ENCODE assay signal across 24 mouse cellular contexts in the genomic region with DNA sequence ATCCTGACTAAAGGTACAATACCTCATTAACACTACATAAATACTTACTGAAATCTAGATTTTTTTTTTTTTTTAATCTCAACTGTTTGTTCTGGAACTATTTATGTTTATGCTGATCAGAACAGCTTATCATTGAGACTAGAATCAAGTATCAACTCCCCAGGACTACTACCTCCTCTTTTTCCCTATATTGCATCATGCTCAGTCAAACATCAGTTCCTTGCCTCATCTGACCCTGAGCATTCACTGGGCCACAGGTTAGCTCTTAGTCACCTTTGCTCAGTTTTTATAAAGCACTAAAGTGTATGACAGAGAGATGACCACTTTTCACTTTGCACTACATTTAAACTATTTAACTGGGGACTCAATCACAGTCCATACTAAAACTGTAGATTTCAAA.
DNase-seq lines count a peak whose midpoint lies in the region; ATAC-seq and TF ChIP-seq lines count a peak whose summit lies in the region.
"Had no signal": no experiment of that assay in that cellular context is flagged by ENCODE, and none has a peak within 500 bp of the region (broad histone marks: within the 10 kb centered on the region; RNA-seq: fewer than 3 reads in every experiment).

No protein-coding gene starts in this region.

- no peak overlapping the region for H3ac ChIP-seq in myocyte (ENCODE audit: control insufficient read depth, insufficient read length)

- 0 out of 2 replicates have a peak, but pooled peaks have one; percentile 46 for ATAC-seq in intestine, embryonic 16.5 days
- no peak for ATAC-seq in intestine, embryonic 15.5 days
- ATAC-seq in liver, embryonic 16.5 days (ENCODE audit: low read depth) = peak; percentile 62; the same call in 1 of the 2 replicates
- ATAC-seq in liver, embryonic 12.5 days = no peak
- no peak for ATAC-seq in hindbrain, embryonic 16.5 days
- ATAC-seq: activated CD4-positive, CD25-positive, alpha-beta regulatory T cell, adult 4 months; CD4-positive, CD25-positive, alpha-beta regulatory T cell, adult 4 months; forebrain, embryonic 13.5 days; forebrain, embryonic 16.5 days; hindbrain, postnatal 0 days had no signal

- H3K4me2 ChIP-seq in intestine, embryonic 16.5 days (ENCODE audit: low read depth, low read length) = no peak overlapping the region
- H3K4me2 ChIP-seq in intestine, embryonic 15.5 days (replicated peaks) = no peak overlapping the region
- H3K4me2 ChIP-seq in liver, embryonic 16.5 days (ENCODE audit: low read depth, low read length) = no peak overlapping the region
- H3K4me2 ChIP-seq in liver, embryonic 12.5 days = no peak overlapping the region
- H3K4me2 ChIP-seq in myocyte (ENCODE audit: low read depth) = no peak overlapping the region
- H3K4me2 ChIP-seq in hindbrain, embryonic 16.5 days (ENCODE audit: low read length) = no peak overlapping the region
- H3K4me2 ChIP-seq: forebrain, embryonic 13.5 days; heart, embryonic 11.5 days; hindbrain, embryonic 12.5 days had no signal

- H3K79me2 ChIP-seq in MEL (ENCODE audit: control insufficient read depth, insufficient read depth, low read length, poor library complexity) (no peaks in the 10 kb centered on the region), myocyte (ENCODE audit: control insufficient read depth, insufficient read depth) (no peaks in the 10 kb centered on the region)

- H3K9ac ChIP-seq in intestine, embryonic 16.5 days (ENCODE audit: low read depth, low read length) = no peak overlapping the region
- no peak overlapping the region for H3K9ac ChIP-seq in intestine, embryonic 15.5 days
- H3K9ac ChIP-seq in liver, embryonic 16.5 days (ENCODE audit: low read depth, low read length) = no peak overlapping the region
- no peak overlapping the region for H3K9ac ChIP-seq in liver, embryonic 12.5 days
- no peak overlapping the region for H3K9ac ChIP-seq in MEL (ENCODE audit: control insufficient read depth, low read depth, low read length, poor library complexity, severe bottlenecking)
- no peak overlapping the region for H3K9ac ChIP-seq in hindbrain, embryonic 16.5 days (ENCODE audit: low read depth, low read length)
- H3K9ac ChIP-seq: forebrain, embryonic 13.5 days; hindbrain, embryonic 12.5 days had no signal

- no peak for TF ChIP-seq RAD21 in MEL (IDR thresholded peaks at IDR 0.05; ENCODE audit: low read depth, low read length)

- TF ChIP-seq EP300 in MEL (IDR thresholded peaks at IDR 0.05; ENCODE audit: low read depth in 1 of 2, low read length in 2 of 2) = peak in 1 of 2 experiments; percentile 73; a peak in 1 of 4 replicates

- TF ChIP-seq POLR2A in MEL (IDR thresholded peaks at IDR 0.05; ENCODE audit: control insufficient read depth in 1 of 2, insufficient read depth in 1 of 2, low read depth in 1 of 2, low read length in 2 of 2, poor library complexity in 1 of 2) (no peak), myocyte (IDR thresholded peaks at IDR 0.05; ENCODE audit: insufficient read length, low read depth) (no peak)

- no peaks in the 10 kb centered on the region for H3K4me1 ChIP-seq in intestine, embryonic 16.5 days (ENCODE audit: control insufficient read depth, insufficient read depth, low read length)
- H3K4me1 ChIP-seq in intestine, embryonic 15.5 days (replicated peaks) = no peaks in the 10 kb centered on the region
- H3K4me1 ChIP-seq in liver, embryonic 16.5 days (ENCODE audit: control insufficient read depth, low read depth, low read length) = no peaks in the 10 kb centered on the region
- H3K4me1 ChIP-seq in liver, embryonic 12.5 days = no peaks in the 10 kb centered on the region
- peaks cover 2 to 6% of the 10 kb centered on the region in 2 experiments; a peak in 3 of 4 replicates for H3K4me1 ChIP-seq in MEL (ENCODE audit: control insufficient read depth in 1 of 2, insufficient read depth in 2 of 2, low read length in 2 of 2)
- no peaks in the 10 kb centered on the region for H3K4me1 ChIP-seq in hindbrain, embryonic 16.5 days (ENCODE audit: control insufficient read depth, insufficient read depth, low read depth, low read length)
- H3K4me1 ChIP-seq: forebrain, embryonic 10.5 days; forebrain, embryonic 13.5 days; hindbrain, embryonic 12.5 days had no signal

- no peak for TF ChIP-seq CTCF in MEL (IDR thresholded peaks at IDR 0.05 in 2 of 3, conservative IDR thresholded peaks at IDR 0.05 in 1 of 3; ENCODE audit: control insufficient read depth in 1 of 3, insufficient read depth in 1 of 3, low read depth in 2 of 3, low read length in 3 of 3, poor library complexity in 1 of 3, severe bottlenecking in 1 of 3)

- H3K27ac ChIP-seq in intestine, embryonic 16.5 days (ENCODE audit: low read length) = no peak overlapping the region
- no peak overlapping the region for H3K27ac ChIP-seq in intestine, embryonic 15.5 days
- no peak overlapping the region for H3K27ac ChIP-seq in liver, embryonic 16.5 days (ENCODE audit: low read length)
- H3K27ac ChIP-seq in liver, embryonic 12.5 days = no peak overlapping the region
- H3K27ac ChIP-seq in MEL (ENCODE audit: control insufficient read depth, low read depth, low read length) = no peak overlapping the region; the same call in 1 of the 2 replicates
- no peak overlapping the region for H3K27ac ChIP-seq in hindbrain, embryonic 16.5 days (ENCODE audit: low read depth, low read length)
- H3K27ac ChIP-seq: forebrain, embryonic 10.5 days; forebrain, embryonic 13.5 days; hindbrain, embryonic 12.5 days; hindbrain, postnatal 0 days had no signal

- no peaks in the 10 kb centered on the region for H3K36me3 ChIP-seq in intestine, embryonic 16.5 days (ENCODE audit: control insufficient read depth, insufficient read depth, low read length)
- no peaks in the 10 kb centered on the region for H3K36me3 ChIP-seq in intestine, embryonic 15.5 days
- H3K36me3 ChIP-seq in liver, embryonic 16.5 days (ENCODE audit: control insufficient read depth, insufficient read depth) = peaks cover 2% of the 10 kb centered on the region; the same call in 1 of the 2 replicates
- peaks cover 7% of the 10 kb centered on the region; the same call in 1 of the 2 replicates for H3K36me3 ChIP-seq in liver, embryonic 12.5 days
- H3K36me3 ChIP-seq in MEL (ENCODE audit: control insufficient read depth in 1 of 2, insufficient read depth in 2 of 2, low read length in 2 of 2) = peaks cover 5% of the 10 kb centered on the region in 2 experiments
- no peaks in the 10 kb centered on the region for H3K36me3 ChIP-seq in myocyte (ENCODE audit: control insufficient read depth, insufficient read depth)
- H3K36me3 ChIP-seq in hindbrain, embryonic 16.5 days (ENCODE audit: control insufficient read depth, insufficient read depth, low read length) = peaks cover 6% of the 10 kb centered on the region; the same call in 1 of the 2 replicates

- no peaks in the 10 kb centered on the region for H3K9me3 ChIP-seq in intestine, embryonic 16.5 days (ENCODE audit: control insufficient read depth, low read length)
- H3K9me3 ChIP-seq in intestine, embryonic 15.5 days = no peaks in the 10 kb centered on the region
- H3K9me3 ChIP-seq in liver, embryonic 16.5 days (replicated peaks; ENCODE audit: control insufficient read depth, low read length) = no peaks in the 10 kb centered on the region
- H3K9me3 ChIP-seq in liver, embryonic 12.5 days (replicated peaks) = no peaks in the 10 kb centered on the region
- H3K9me3 ChIP-seq in MEL (replicated peaks; ENCODE audit: insufficient read depth, low read length) = no peaks in the 10 kb centered on the region
- H3K9me3 ChIP-seq in hindbrain, embryonic 16.5 days (ENCODE audit: control insufficient read depth, low read length) = no peaks in the 10 kb centered on the region
- H3K9me3 ChIP-seq: forebrain, embryonic 10.5 days; forebrain, embryonic 13.5 days; hindbrain, embryonic 12.5 days had no signal

- H3K4me3 ChIP-seq in intestine, embryonic 16.5 days (ENCODE audit: low read length) = no peak overlapping the region
- H3K4me3 ChIP-seq in intestine, embryonic 15.5 days (replicated peaks) = no peak overlapping the region
- no peak overlapping the region for H3K4me3 ChIP-seq in liver, embryonic 16.5 days (ENCODE audit: low read depth, low read length)
- H3K4me3 ChIP-seq in liver, embryonic 12.5 days = no peak overlapping the region
- H3K4me3 ChIP-seq in MEL (ENCODE audit: control insufficient read depth in 1 of 2, insufficient read depth in 1 of 2, low read depth in 2 of 2, low read length in 2 of 2) (no peak overlapping the region), myocyte (no peak overlapping the region)
- no peak overlapping the region for H3K4me3 ChIP-seq in hindbrain, embryonic 16.5 days (ENCODE audit: low read length)
- H3K4me3 ChIP-seq: forebrain, embryonic 10.5 days; forebrain, embryonic 13.5 days; hindbrain, embryonic 12.5 days had no signal

- peak; percentile 34 for DNase-seq in MEL (ENCODE audit: low read depth, low spot score)
- DNase-seq in thymus, postnatal 0 days (ENCODE audit: low spot score) = no peak
- DNase-seq: adrenal gland, postnatal 10 days; adrenal gland, postnatal 36 days; cerebellum, adult 18-20 months; cerebellum, adult 9-10 months; cerebellum, postnatal 14 days; gastrocnemius, postnatal 10 days; gastrocnemius, postnatal 36 days; heart, adult 11 months had no signal

- H3K27me3 ChIP-seq in intestine, embryonic 16.5 days (replicated peaks; ENCODE audit: control insufficient read depth, insufficient read depth, low read length) = no peaks in the 10 kb centered on the region
- H3K27me3 ChIP-seq in intestine, embryonic 15.5 days (replicated peaks) = no peaks in the 10 kb centered on the region
- H3K27me3 ChIP-seq in liver, embryonic 16.5 days (ENCODE audit: control insufficient read depth, insufficient read depth, low read depth, low read length) = no peaks in the 10 kb centered on the region
- no peaks in the 10 kb centered on the region for H3K27me3 ChIP-seq in liver, embryonic 12.5 days (replicated peaks)
- H3K27me3 ChIP-seq in MEL (ENCODE audit: control insufficient read depth in 1 of 2, insufficient read depth in 2 of 2, low read length in 2 of 2) (no peaks in the 10 kb centered on the region), myocyte (ENCODE audit: control insufficient read depth, insufficient read depth, insufficient read length) (no peaks in the 10 kb centered on the region)
- no peaks in the 10 kb centered on the region for H3K27me3 ChIP-seq in hindbrain, embryonic 16.5 days (replicated peaks; ENCODE audit: control insufficient read depth, insufficient read depth, low read length)
- H3K27me3 ChIP-seq: forebrain, embryonic 13.5 days; hindbrain, embryonic 12.5 days had no signal

TF ChIP-seq in MEL, 35 proteins besides CTCF, POLR2A, EP300 and RAD21 (continues in another document):
- no peak for TF ChIP-seq CHD2 (IDR thresholded peaks at IDR 0.05; ENCODE audit: low read length)
- no peak for TF ChIP-seq E2F4 (IDR thresholded peaks at IDR 0.05; ENCODE audit: borderline replicate concordance, low read depth, low read length)
- TF ChIP-seq ETS1 (IDR thresholded peaks at IDR 0.05; ENCODE audit: low read depth, low read length) = peak; percentile 19; the same call in 1 of the 2 replicates
- TF ChIP-seq ZKSCAN1 (IDR thresholded peaks at IDR 0.05; ENCODE audit: low read depth, low read length) = no peak

TF ChIP-seq in myocyte, 11 proteins besides CTCF, POLR2A, EP300 and RAD21 (continues in another document):
- TF ChIP-seq REST (IDR thresholded peaks at IDR 0.05; ENCODE audit: insufficient read depth, insufficient read length) (no peak), MYOD1 (IDR thresholded peaks at IDR 0.05; ENCODE audit: control insufficient read depth in 1 of 3, insufficient read length in 2 of 3, low read depth in 2 of 3) (no peak), MYOG (IDR thresholded peaks at IDR 0.05; ENCODE audit: control insufficient read depth in 1 of 3, insufficient read depth in 1 of 3, insufficient read length in 2 of 3, low read depth in 2 of 3) (no peak)

Comparison
In these comparisons a context has a peak if more than half of its experiments do, and no peak if none do; other contexts are left out.
1. ATAC-seq: peak in intestine, embryonic 16.5 days (single experiment) and liver, embryonic 16.5 days (single experiment); none in intestine, embryonic 15.5 days (single experiment), liver, embryonic 12.5 days (single experiment) and hindbrain, embryonic 16.5 days (single experiment).